Mouse (Mus musculus): ENCODE measurements at regions not wholly inside any gene's neighbourhood (a gene's known extent, or its start where the extent isn't known, plus 50 kb on each side); places are given as distances from the start of the nearest gene placed in this dataset.

DNA sequence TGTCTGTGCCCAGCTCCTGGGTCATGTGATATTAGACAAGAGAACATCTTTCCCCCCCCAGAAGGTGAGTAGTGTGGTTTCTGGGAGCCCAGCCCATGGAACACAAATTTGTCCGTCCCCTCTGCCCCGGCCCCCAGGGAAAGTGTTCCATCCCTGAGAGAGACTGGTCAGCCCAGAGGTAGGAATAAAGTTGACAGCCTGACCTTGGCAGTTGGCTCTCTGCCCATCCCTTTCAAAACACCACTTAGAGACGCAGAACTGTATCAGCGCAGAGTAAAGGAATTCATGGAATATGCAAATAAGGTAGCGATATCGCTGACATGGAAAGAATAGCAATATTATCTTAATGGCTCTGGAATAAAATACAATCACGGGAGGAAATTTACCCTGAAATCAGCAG lies 279.6 kb upstream of the B3gat1 start:
- dilution Hi-C loops (cut with MboI; ENCODE audit: extremely low pct_ligation_motif_present, extremely low pct_unique_long_range_greater_than_20kb, low sequenced_read_pairs) (no loop called here), in situ Hi-C loops (cut with MboI; ENCODE audit: low pct_ligation_motif_present, low pct_unique_long_range_greater_than_20kb, low sequenced_read_pairs) (no loop called here)
- TF ChIP-seq ELF1 (IDR thresholded peaks at IDR 0.05; ENCODE audit: low read depth, low read length) (no peak), NRF1 (IDR thresholded peaks at IDR 0.05; ENCODE audit: low read depth, low read length) (no peak), CHD2 (IDR thresholded peaks at IDR 0.05; ENCODE audit: low read length) (no peak), TBP (conservative IDR thresholded peaks at IDR 0.05; ENCODE audit: low read depth, low read length) (no peak), RAD21 (IDR thresholded peaks at IDR 0.05; ENCODE audit: low read depth, low read length) (no peak), POLR2AphosphoS2 (IDR thresholded peaks at IDR 0.05; ENCODE audit: low read depth, low read length) (no peak), JUN (IDR thresholded peaks at IDR 0.05; ENCODE audit: insufficient read depth, low read depth, low read length) (no peak), ZMIZ1 (IDR thresholded peaks at IDR 0.05; ENCODE audit: low read depth, low read length) (no peak), USF1 (IDR thresholded peaks at IDR 0.05; ENCODE audit: low read depth, low read length) (no peak)
- Histone ChIP-seq H3K27ac (ENCODE audit: insufficient read depth, low read depth) (no peak overlapping the region), H3K36me3 (replicated peaks in 1 of 2; ENCODE audit: control insufficient read depth in 1 of 2, insufficient read depth in 1 of 2, low read length in 1 of 2) (no peaks in the 10 kb centered on the region), H3K9ac (ENCODE audit: insufficient read depth, low read depth) (no peak overlapping the region), H3K27me3 (replicated peaks) (no peaks in the 10 kb centered on the region), H3K9me3 (replicated peaks; ENCODE audit: low read length) (no peaks in the 10 kb centered on the region), H3K4me2 (ENCODE audit: insufficient read depth, low read depth, poor library complexity, severe bottlenecking) (no peak overlapping the region), H3K4me1 (ENCODE audit: control insufficient read depth in 1 of 2, insufficient read depth in 2 of 2) (0 out of 4 replicates have a peak, but pooled peaks cover 0 to 2% of the 10 kb centered on the region in 2 experiments), H3K79me2 (replicated peaks; ENCODE audit: control insufficient read depth, extremely low read depth, insufficient read depth, poor library complexity, severe bottlenecking) (no peaks in the 10 kb centered on the region), H3K4me3 (replicated peaks in 1 of 3; ENCODE audit: low read depth in 2 of 3, low read length in 2 of 3, poor library complexity in 1 of 3) (no peak overlapping the region)
- no peak for DNase-seq (ENCODE audit: extremely low read depth)

DNA sequence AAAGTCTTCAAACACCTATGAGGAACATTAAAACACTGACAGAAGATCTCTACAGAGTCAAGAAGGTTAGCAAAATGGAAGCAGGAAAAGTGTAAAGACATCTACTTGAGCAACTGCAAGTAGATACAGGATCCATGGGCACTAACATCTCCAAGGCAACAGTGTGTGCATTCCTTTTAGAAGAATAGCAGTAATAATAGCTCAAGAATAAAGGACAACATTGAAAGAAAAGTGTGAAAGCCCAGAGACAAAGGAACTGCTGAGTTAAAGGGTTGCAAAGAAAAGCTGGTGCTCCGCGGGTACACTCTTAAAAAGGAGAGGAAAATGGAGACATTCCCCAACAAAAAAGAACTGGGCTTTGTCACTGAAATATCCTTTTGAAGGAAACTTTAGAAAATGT lies 272.4 kb upstream of the B3gat1 start:
- in situ Hi-C loops (cut with MboI; ENCODE audit: low pct_ligation_motif_present, low pct_unique_long_range_greater_than_20kb, low sequenced_read_pairs) (no loop called here), dilution Hi-C loops (cut with MboI; ENCODE audit: extremely low pct_ligation_motif_present, extremely low pct_unique_long_range_greater_than_20kb, low sequenced_read_pairs) (no loop called here)

More for the DNA sequence above, 272.4 kb upstream of the B3gat1 start:
- Histone ChIP-seq H3K4me3 (replicated peaks in 1 of 3; ENCODE audit: low read depth in 2 of 3, low read length in 2 of 3, poor library complexity in 1 of 3) (no peak overlapping the region), H3K9me3 (replicated peaks; ENCODE audit: low read length) (no peaks in the 10 kb centered on the region), H3K27ac (ENCODE audit: insufficient read depth, low read depth) (no peak overlapping the region), H3K27me3 (replicated peaks) (no peaks in the 10 kb centered on the region), H3K4me1 (ENCODE audit: control insufficient read depth in 1 of 2, insufficient read depth in 2 of 2) (peaks cover 0 to 15% of the 10 kb centered on the region in 2 experiments; a peak in 2 of 4 replicates), H3K36me3 (replicated peaks in 1 of 2; ENCODE audit: control insufficient read depth in 1 of 2, insufficient read depth in 1 of 2, low read length in 1 of 2) (no peaks in the 10 kb centered on the region), H3K79me2 (replicated peaks; ENCODE audit: control insufficient read depth, extremely low read depth, insufficient read depth, poor library complexity, severe bottlenecking) (no peaks in the 10 kb centered on the region), H3K9ac (ENCODE audit: insufficient read depth, low read depth) (no peak overlapping the region), H3K4me2 (ENCODE audit: insufficient read depth, low read depth, poor library complexity, severe bottlenecking) (no peak overlapping the region)
- no peak for DNase-seq (ENCODE audit: extremely low read depth)
- TF ChIP-seq MAFK (IDR thresholded peaks at IDR 0.05; ENCODE audit: insufficient replicate concordance, low read length), result no peak
- no peak for TF ChIP-seq SIN3A (IDR thresholded peaks at IDR 0.05; ENCODE audit: low read length)
- no peak for TF ChIP-seq IRF4 (IDR thresholded peaks at IDR 0.05; ENCODE audit: low read depth, low read length)
- no peak for TF ChIP-seq MEF2A (IDR thresholded peaks at IDR 0.05; ENCODE audit: borderline replicate concordance, low read depth, low read length)
- no peak for TF ChIP-seq ZMIZ1 (IDR thresholded peaks at IDR 0.05; ENCODE audit: low read depth, low read length)
- no peak for TF ChIP-seq MAZ (IDR thresholded peaks at IDR 0.05; ENCODE audit: low read depth, low read length)
- TF ChIP-seq HCFC1 (IDR thresholded peaks at IDR 0.05; ENCODE audit: low read depth, low read length), result no peak
- no peak for TF ChIP-seq USF2 (conservative IDR thresholded peaks at IDR 0.05; ENCODE audit: low read depth, low read length)
- TF ChIP-seq E2F4 (IDR thresholded peaks at IDR 0.05; ENCODE audit: insufficient replicate concordance, low read depth, low read length), result no peak
- no peak for TF ChIP-seq UBTF (IDR thresholded peaks at IDR 0.05; ENCODE audit: low read depth, low read length)
- no peak for TF ChIP-seq GABPA (IDR thresholded peaks at IDR 0.05; ENCODE audit: insufficient replicate concordance, low read depth, low read length)
